Mouse (Mus musculus) hindbrain, embryonic 10.5 days (tissue): ENCODE results near the gene Atxn7l3. TPM values are rescaled to one million over a fixed set of nuclear protein-coding genes. Genes with fewer than 3 reads are reported as not detected.
A peak's percentile ranks its signal among the peaks of the same experiment; 100 is the strongest.

Experiments
- DNase-seq: peaks from one replicate; pipeline ENCODE4 v3.0.0-alpha.2; 2017; ENCODE audit warnings: low spot score
- H3K27ac ChIP-seq: fragments of 300-500 bp; sonication (generic); 2 replicates; pipeline ENCODE4 v1.5.1; 2016; ENCODE audit warnings: mild to moderate bottlenecking, moderate library complexity
- H3K27me3 ChIP-seq: fragments of 300-500 bp; sonication (generic); 2 replicates; pipeline ENCODE4 v1.6.1; 2016; ENCODE audit warnings: mild to moderate bottlenecking; ENCODE audit not compliant: poor library complexity, insufficient read depth, severe bottlenecking
- H3K36me3 ChIP-seq: fragments of 300-500 bp; sonication (generic); 2 replicates; pipeline ENCODE4 v1.6.1; 2016; ENCODE audit warnings: mild to moderate bottlenecking, moderate library complexity
- H3K4me1 ChIP-seq: fragments of 300-500 bp; sonication (generic); replicated peaks from 2 replicates; pipeline ENCODE4 v1.6.1; 2016; ENCODE audit warnings: mild to moderate bottlenecking
- H3K4me3 ChIP-seq: fragments of 300-500 bp; sonication (generic); 2 replicates; pipeline ENCODE4 v1.5.1; 2016; ENCODE audit warnings: mild to moderate bottlenecking, moderate library complexity
- H3K9me3 ChIP-seq: fragments of 300-500 bp; sonication (generic); 2 replicates; pipeline ENCODE4 v1.6.1; 2016; ENCODE audit warnings: mild to moderate bottlenecking, moderate library complexity
- WGBS: fragments of 180-500 bp; shearing (Covaris S2); methylation state at CpG from one replicate; pipeline ENCODE4 v1.1.7; 2016; 5-methylcytosine and 5-hydroxymethylcytosine counted together
- polyA plus RNA-seq: library from polyadenylated mRNA; unstranded; fragments of >200 nt; fragmentation: Nextera tagmentation; extraction: Ambion mirVana; gene quantifications from 2 replicates; pipeline ENCODE4 v1.2.1, GENCODE M21; 2016

The Atxn7l3 gene
- polyA plus RNA-seq, 1 experiment from 2014 or later = 18.7 TPM

GRCm38 (mm10) chr11:102266631-102267355 is 29.6 kb downstream of the Atxn7l3 start:
- no peak for DNase-seq
- H3K36me3 ChIP-seq = peaks cover 34% of the 10 kb centered on the region
- H3K4me1 ChIP-seq = peaks cover 13% of the 10 kb centered on the region
- no peaks in the 10 kb centered on the region for H3K9me3 ChIP-seq
- H3K27ac ChIP-seq = 0 out of 2 replicates have a peak overlapping the region, but pooled peaks have one; percentile 19
- no peak overlapping the region for H3K4me3 ChIP-seq
- H3K27me3 ChIP-seq = no peaks in the 10 kb centered on the region
- 91% methylated on average over 8 of the region's 8 CpGs for WGBS

- H3K36me3 ChIP-seq = peaks cover 44% of the 10 kb centered on the region
- no peak for DNase-seq
- H3K4me3 ChIP-seq = no peak overlapping the region
- H3K27me3 ChIP-seq = no peaks in the 10 kb centered on the region
- peaks cover 13% of the 10 kb centered on the region for H3K4me1 ChIP-seq
- 64% methylated on average over 14 of the region's 14 CpGs for WGBS
- H3K9me3 ChIP-seq = no peaks in the 10 kb centered on the region
- H3K27ac ChIP-seq = peak overlapping the region; percentile 41; the same call in 1 of the 2 replicates
Measured at GRCm38 (mm10) chr11:102265816-102266215, 30.6 kb downstream of the Atxn7l3 start.

DNA sequence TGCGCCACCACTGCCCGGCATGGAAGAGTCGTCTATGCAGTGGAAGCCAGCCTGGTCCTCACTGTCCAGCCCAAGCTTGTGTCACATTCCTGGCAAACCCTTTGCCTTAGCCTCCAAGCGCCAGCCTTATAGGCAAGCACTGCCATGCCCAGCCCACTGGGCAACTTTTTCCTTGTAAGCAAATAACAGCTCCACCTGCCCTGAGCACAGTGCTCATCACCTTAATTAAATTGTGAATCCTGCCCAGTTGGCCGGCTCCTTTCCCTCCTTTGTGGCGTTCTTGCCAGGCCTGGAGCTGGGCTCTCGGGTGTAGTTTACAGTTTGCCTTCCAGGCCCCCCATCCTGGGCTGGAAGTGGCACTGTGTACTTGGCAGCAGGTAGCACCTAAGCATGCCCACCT is 33.2 kb downstream of the Atxn7l3 start:
- Histone ChIP-seq H3K4me1 (peaks cover 15% of the 10 kb centered on the region), H3K27me3 (no peaks in the 10 kb centered on the region), H3K9me3 (no peaks in the 10 kb centered on the region), H3K36me3 (peaks cover 67% of the 10 kb centered on the region), H3K27ac (no peak overlapping the region), H3K4me3 (no peak overlapping the region)
- no peak for DNase-seq
- WGBS = 96% methylated on average over 7 of the region's 7 CpGs

GRCm38 (mm10) chr11:102258521-102258920 is 37.9 kb downstream of the Atxn7l3 start:
- no peak overlapping the region for H3K4me3 ChIP-seq
- peaks cover 12% of the 10 kb centered on the region for H3K4me1 ChIP-seq
- no peaks in the 10 kb centered on the region for H3K9me3 ChIP-seq
- no peak for DNase-seq
- H3K27ac ChIP-seq = no peak overlapping the region
- 87% methylated on average over 3 of the region's 3 CpGs for WGBS
- H3K27me3 ChIP-seq = no peaks in the 10 kb centered on the region
- H3K36me3 ChIP-seq = peaks cover 92% of the 10 kb centered on the region

- Histone ChIP-seq H3K27me3 (no peaks in the 10 kb centered on the region), H3K4me3 (no peak overlapping the region), H3K36me3 (peaks cover 93% of the 10 kb centered on the region), H3K27ac (no peak overlapping the region), H3K9me3 (no peaks in the 10 kb centered on the region), H3K4me1 (peaks cover 12% of the 10 kb centered on the region)
- DNase-seq = no peak
- 83% methylated on average over 6 of the region's 6 CpGs for whole genome bisulfite sequencing
Measured at GRCm38 (mm10) chr11:102258095-102258494, 38.3 kb downstream of the Atxn7l3 start.

- 46% methylated on average over 9 of the region's 9 CpGs for WGBS
- peak; percentile 35 for DNase-seq
- H3K27me3 ChIP-seq = no peaks in the 10 kb centered on the region
- H3K27ac ChIP-seq = 0 out of 2 replicates have a peak overlapping the region, but pooled peaks have one; percentile 17
- no peaks in the 10 kb centered on the region for H3K9me3 ChIP-seq
- H3K4me3 ChIP-seq = no peak overlapping the region
- peaks cover 89% of the 10 kb centered on the region for H3K36me3 ChIP-seq
- H3K4me1 ChIP-seq = peaks cover 12% of the 10 kb centered on the region
Measured at GRCm38 (mm10) chr11:102257514-102257913, 38.9 kb downstream of the Atxn7l3 start.

DNA sequence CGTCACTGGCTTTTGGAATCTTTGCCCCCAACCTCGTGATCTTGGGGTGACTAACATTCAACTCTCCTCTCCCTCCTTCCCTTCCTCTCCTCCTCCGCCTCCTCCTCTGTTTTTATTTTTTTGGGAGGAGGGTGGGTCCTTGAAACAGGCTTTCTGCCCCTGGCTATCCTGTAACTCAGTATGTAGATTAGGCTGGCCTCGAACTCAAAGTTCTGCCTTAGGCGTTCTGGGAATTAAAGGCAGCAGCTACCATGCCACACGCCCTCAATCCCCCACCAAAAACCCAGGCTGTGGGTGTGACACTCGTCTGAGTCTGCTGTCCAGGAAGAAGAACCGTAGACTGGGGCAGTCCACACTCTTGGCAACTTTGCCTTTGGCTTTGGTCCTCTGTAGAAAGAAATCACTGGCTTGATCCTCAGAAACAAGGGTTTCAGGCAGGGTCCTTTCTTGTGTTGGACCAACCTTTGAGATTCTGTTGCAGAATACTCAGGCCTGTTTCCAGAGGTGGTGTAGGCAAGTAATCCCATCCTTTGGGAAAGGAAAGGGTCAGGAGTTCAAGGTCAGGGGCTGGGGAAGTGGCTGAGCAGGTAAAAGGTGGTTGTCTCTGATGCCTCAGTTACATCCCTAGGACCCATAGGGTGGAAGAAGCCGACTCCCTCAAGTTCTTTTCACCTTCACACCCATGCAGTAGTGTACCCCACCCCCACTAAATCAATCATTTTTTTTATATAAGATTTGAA is 46.9 kb downstream of the Atxn7l3 start:
- H3K36me3 ChIP-seq = peaks cover 37% of the 10 kb centered on the region
- peaks cover 14% of the 10 kb centered on the region for H3K27me3 ChIP-seq
- H3K4me3 ChIP-seq = peak overlapping the region; percentile 81
- H3K27ac ChIP-seq = peak overlapping the region; percentile 89
- peaks cover 33% of the 10 kb centered on the region for H3K4me1 ChIP-seq
- no peak for DNase-seq
- no peaks in the 10 kb centered on the region for H3K9me3 ChIP-seq
- 12% methylated on average over 9 of the region's 9 CpGs for WGBS

GRCm38 (mm10) chr11:102248630-102249230 is 47.7 kb downstream of the Atxn7l3 start, which contains the start of gene BC030867:
Gene BC030867 (plus strand): TSS chr11:102248882.
- under 1% methylated on average over 41 of the region's 41 CpGs for WGBS
- Histone ChIP-seq H3K4me3 (peak within 1 kb of the TSS; percentile 81), H3K27me3 (peaks cover 19% of the 10 kb centered on the region), H3K9me3 (no peaks in the 10 kb centered on the region), H3K36me3 (peaks cover 29% of the 10 kb centered on the region), H3K27ac (peak within 1 kb of the TSS; percentile 89), H3K4me1 (peaks cover 35% of the 10 kb centered on the region)
- peak; percentile 96 for DNase-seq

- Histone ChIP-seq H3K9me3 (0 out of 2 replicates have a peak, but pooled peaks cover under 1% of the 10 kb centered on the region), H3K27me3 (peaks cover 19% of the 10 kb centered on the region), H3K4me1 (peaks cover 35% of the 10 kb centered on the region), H3K4me3 (no peak overlapping the region), H3K36me3 (peaks cover 15% of the 10 kb centered on the region), H3K27ac (no peak overlapping the region)
- DNase-seq = no peak
- WGBS = 85% methylated on average over 4 of the region's 4 CpGs
Measured at GRCm38 (mm10) chr11:102246871-102247270, 49.6 kb downstream of the Atxn7l3 start.

DNA sequence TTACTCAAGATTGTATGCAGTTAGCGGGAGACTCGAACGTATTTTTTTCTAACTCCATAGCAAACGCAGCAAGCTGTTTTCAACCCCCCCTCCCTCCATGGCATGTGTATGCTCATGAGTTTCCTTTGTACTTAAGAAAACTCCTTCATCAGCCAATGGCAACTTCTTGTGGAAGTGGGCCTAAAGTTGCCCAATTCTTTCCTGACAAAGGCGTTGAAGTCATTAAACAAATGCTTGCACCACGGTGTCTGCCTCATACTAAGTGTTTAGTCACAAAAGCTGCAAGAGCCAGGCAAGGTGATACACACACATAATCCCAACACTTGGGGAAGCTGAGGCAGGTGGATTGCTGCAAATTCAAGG is 50.2 kb downstream of the Atxn7l3 start:
- no peak for DNase-seq
- H3K4me1 ChIP-seq = peaks cover 35% of the 10 kb centered on the region
- peaks cover 9% of the 10 kb centered on the region for H3K36me3 ChIP-seq
- peaks cover 19% of the 10 kb centered on the region for H3K27me3 ChIP-seq
- H3K27ac ChIP-seq = no peak overlapping the region
- H3K9me3 ChIP-seq = 0 out of 2 replicates have a peak, but pooled peaks cover 3% of the 10 kb centered on the region
- WGBS = 89% methylated on average over 6 of the region's 6 CpGs
- H3K4me3 ChIP-seq = no peak overlapping the region

GRCm38 (mm10) chr11:102245581-102246272 is 50.7 kb downstream of the Atxn7l3 start:
- H3K27me3 ChIP-seq = peaks cover 19% of the 10 kb centered on the region
- H3K9me3 ChIP-seq = 0 out of 2 replicates have a peak, but pooled peaks cover 3% of the 10 kb centered on the region
- peaks cover 3% of the 10 kb centered on the region; the same call in 1 of the 2 replicates for H3K36me3 ChIP-seq
- peak overlapping the region; percentile 52 for H3K4me3 ChIP-seq
- 63% methylated on average over 14 of the region's 14 CpGs for WGBS
- DNase-seq = no peak
- H3K4me1 ChIP-seq = peaks cover 35% of the 10 kb centered on the region
- peak overlapping the region; percentile 77 for H3K27ac ChIP-seq

- DNase-seq = peak; percentile 57
- Histone ChIP-seq H3K4me1 (peaks cover 35% of the 10 kb centered on the region), H3K27me3 (peaks cover 19% of the 10 kb centered on the region), H3K27ac (peak overlapping the region; percentile 77), H3K9me3 (0 out of 2 replicates have a peak, but pooled peaks cover 3% of the 10 kb centered on the region), H3K36me3 (no peaks in the 10 kb centered on the region), H3K4me3 (peak overlapping the region; percentile 52)
- WGBS = 3% methylated on average over 32 of the region's 32 CpGs
Measured at GRCm38 (mm10) chr11:102244926-102245449, 51.4 kb downstream of the Atxn7l3 start.
